Mouse (Mus musculus) megakaryocyte-erythroid progenitor cell, adult 5 weeks (primary cell): ENCODE data around the gene 3110040M04Rik. TPM values are rescaled to one million over a fixed set of nuclear protein-coding genes. Genes with fewer than 3 reads are reported as not detected.

Experiments used
- polyA plus RNA-seq: library from polyadenylated mRNA; stranded (reverse); fragments of >175 nt; gene quantifications from 2 replicates; pipeline ENCODE4 v1.2.3, GENCODE M21; 2012

The 3110040M04Rik gene
- 0.15 and 0.30 TPM in 2 replicates for polyA plus RNA-seq

DNA sequence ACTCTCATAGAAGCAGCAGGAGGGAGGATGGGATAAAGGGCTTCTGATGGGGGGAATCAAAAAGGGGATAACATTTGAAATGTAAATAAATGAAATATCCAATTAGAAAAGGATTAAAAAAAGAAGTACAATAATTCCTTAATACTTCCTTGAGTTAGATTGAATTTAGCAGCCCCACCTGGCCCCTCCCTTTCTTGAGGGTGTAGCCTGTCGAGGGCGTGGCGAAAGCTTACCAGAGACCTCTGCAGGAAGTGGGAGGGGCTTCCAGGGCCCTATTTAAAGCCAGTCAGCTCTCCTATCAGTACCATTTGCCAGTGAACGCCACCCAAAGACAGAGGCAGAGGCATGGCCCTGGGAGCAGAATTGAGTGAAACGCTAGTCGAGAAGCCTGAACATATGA lies at the start of gene 3110040M04Rik:
TSS of gene 3110040M04Rik (plus strand) at position 304 of the 400 bp plus-strand sequence.

DNA sequence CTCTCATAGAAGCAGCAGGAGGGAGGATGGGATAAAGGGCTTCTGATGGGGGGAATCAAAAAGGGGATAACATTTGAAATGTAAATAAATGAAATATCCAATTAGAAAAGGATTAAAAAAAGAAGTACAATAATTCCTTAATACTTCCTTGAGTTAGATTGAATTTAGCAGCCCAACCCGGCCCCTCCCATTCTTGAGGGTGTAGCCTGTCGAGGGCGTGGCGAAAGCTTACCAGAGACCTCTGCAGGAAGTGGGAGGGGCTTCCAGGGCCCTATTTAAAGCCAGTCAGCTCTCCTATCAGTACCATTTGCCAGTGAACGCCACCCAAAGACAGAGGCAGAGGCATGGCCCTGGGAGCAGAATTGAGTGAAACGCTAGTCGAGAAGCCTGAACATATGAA lies 21.7 kb upstream of the 3110040M04Rik start, which contains the start of gene Gm47985:
TSS of gene Gm47985 (plus strand) at position 272 of the 400 bp plus-strand sequence.

DNA sequence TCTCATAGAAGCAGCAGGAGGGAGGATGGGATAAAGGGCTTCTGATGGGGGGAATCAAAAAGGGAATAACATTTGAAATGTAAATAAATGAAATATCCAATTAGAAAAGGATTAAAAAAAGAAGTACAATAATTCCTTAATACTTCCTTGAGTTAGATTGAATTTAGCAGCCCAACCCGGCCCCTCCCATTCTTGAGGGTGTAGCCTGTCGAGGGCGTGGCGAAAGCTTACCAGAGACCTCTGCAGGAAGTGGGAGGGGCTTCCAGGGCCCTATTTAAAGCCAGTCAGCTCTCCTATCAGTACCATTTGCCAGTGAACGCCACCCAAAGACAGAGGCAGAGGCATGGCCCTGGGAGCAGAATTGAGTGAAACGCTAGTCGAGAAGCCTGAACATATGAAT lies 11.8 kb upstream of the 3110040M04Rik start, which contains the start of gene Gm8947:
TSS of gene Gm8947 (plus strand) at position 302 of the 400 bp plus-strand sequence.

DNA sequence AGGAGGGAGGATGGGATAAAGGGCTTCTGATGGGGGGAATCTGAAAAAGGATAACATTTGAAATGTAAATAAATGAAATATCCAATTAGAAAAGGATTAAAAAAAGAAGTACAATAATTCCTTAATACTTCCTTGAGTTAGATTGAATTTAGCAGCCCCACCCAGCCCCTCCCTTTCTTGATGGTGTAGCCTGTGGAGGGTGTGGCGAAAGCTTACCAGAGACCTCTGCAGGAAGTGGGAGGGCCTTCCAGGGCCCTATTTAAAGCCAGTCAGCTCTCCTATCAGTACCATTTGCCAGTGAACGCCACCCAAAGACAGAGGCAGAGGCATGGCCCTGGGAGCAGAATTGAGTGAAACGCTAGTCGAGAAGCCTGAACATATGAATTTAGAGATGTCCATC lies 5.8 kb upstream of the 3110040M04Rik start, which contains the start of gene Gm47995:
TSS of gene Gm47995 (plus strand) at position 329 of the 400 bp plus-strand sequence.

DNA sequence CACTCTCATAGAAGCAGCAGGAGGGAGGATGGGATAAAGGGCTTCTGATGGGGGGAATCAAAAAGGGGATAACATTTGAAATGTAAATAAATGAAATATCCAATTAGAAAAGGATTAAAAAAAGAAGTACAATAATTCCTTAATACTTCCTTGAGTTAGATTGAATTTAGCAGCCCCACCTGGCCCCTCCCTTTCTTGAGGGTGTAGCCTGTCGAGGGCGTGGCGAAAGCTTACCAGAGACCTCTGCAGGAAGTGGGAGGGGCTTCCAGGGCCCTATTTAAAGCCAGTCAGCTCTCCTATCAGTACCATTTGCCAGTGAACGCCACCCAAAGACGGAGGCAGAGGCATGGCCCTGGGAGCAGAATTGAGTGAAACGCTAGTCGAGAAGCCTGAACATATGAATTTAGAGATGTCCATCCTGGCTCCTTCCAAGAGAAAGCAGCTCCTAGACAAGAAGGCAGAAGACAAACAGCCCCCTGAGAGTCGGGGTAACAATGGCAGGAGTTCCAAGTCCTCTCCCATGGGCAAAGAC lies 6.0 kb downstream of the 3110040M04Rik start, which contains the start of gene Gm47996:
TSS of gene Gm47996 (plus strand) at position 308 of the 532 bp plus-strand sequence.

Other genes with a start within 250 kb of the 3110040M04Rik start
- gene Hmcn1, start 210.7 kb upstream of the 3110040M04Rik start, polyA plus RNA-seq = 0.03 TPM in 1 of 2 replicates, not detected in the other
- 0.11 and 0.23 TPM in 2 replicates for gene Gm47985, start 21.6 kb upstream of the 3110040M04Rik start, polyA plus RNA-seq
- gene Gm8947, start 11.7 kb upstream of the 3110040M04Rik start, polyA plus RNA-seq = 0.04 and 0.06 TPM in 2 replicates
- gene Gm47995, start 5.7 kb upstream of the 3110040M04Rik start, polyA plus RNA-seq = 0.14 and 0.61 TPM in 2 replicates
- gene Gm47996, start 6.0 kb downstream of the 3110040M04Rik start, polyA plus RNA-seq = not detected in 2 replicates
- 85.0 and 91.1 TPM in 2 replicates for gene Ivns1abp, start 140.4 kb downstream of the 3110040M04Rik start, polyA plus RNA-seq
- gene Swt1, start 224.3 kb downstream of the 3110040M04Rik start, polyA plus RNA-seq = 1.00 and 1.6 TPM in 2 replicates
- gene Trmt1l, start 224.4 kb downstream of the 3110040M04Rik start, polyA plus RNA-seq = 12.1 and 12.9 TPM in 2 replicates